Mouse (Mus musculus) duodenum, adult 2 months (tissue): ENCODE measurements around the gene Cd28. TPM values are rescaled to one million over a fixed set of nuclear protein-coding genes. Genes with fewer than 3 reads are reported as not detected.

Experiments used
- polyA plus RNA-seq: library from polyadenylated mRNA; depleted of rRNA; stranded (reverse); fragments of >200 nt; gene quantifications from 2 replicates; pipeline ENCODE4 v1.2.3, GENCODE M21; 2012; ENCODE audit warnings: low replicate concordance; rRNA removed

Gene Cd28
- polyA plus RNA-seq = 0.18 and 0.29 TPM in 2 replicates

DNA sequence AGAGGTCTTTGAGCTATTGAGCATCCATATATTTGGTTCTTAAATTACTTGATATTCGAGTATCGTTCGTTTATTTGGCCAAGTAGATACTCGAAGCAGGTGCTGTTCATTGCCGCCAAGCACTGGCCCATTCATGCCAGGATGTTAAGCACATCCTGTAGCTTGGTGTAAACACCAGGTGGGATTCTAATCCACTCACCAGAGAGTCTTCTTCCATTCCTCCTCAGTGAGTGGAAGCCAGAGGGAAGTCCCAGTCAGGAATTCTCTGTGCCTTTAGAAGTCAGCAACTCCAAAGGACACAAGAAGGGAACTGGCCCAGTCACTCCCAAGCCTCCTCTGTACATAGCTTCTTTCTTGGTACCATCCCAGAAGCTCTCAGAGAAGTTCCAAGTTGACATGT is at the start of gene Cd28:
Gene Cd28 (plus strand): TSS at position 234 of the 400 bp plus-strand sequence.

Other genes starting within 250 kb of the Cd28 start
- 7.8 and 9.2 TPM in 2 replicates for gene Raph1, start 149.7 kb upstream of the Cd28 start, polyA plus RNA-seq
- 0.06 TPM in 1 of 2 replicates, not detected in the other for gene Ctla4, start 170.2 kb downstream of the Cd28 start, polyA plus RNA-seq